Mouse (Mus musculus): ENCODE measurements at regions not wholly inside any gene's neighbourhood (a gene's known extent, or its start where the extent isn't known, plus 50 kb on each side); places are given as distances from the start of the nearest gene placed in this dataset.

- TF ChIP-seq POLR2A (IDR thresholded peaks at IDR 0.05; ENCODE audit: control insufficient read depth, low read depth, low read length), result no peak
- no peak for TF ChIP-seq CTCF (IDR thresholded peaks at IDR 0.05; ENCODE audit: control insufficient read depth, insufficient read depth, insufficient replicate concordance, low read depth, low read length)
Measured at GRCm38 (mm10) chr16:74548374-74548773, 136.7 kb upstream of the Robo2 start.

Measured in testis, adult 2 months (tissue).